Mouse (Mus musculus) heart, embryonic 14.5 days (tissue): ENCODE measurements around the gene Usp7. TPM values are rescaled to one million over a fixed set of nuclear protein-coding genes. Genes with fewer than 3 reads are reported as not detected.

ENCODE experiments used
- ATAC-seq: fragments of 200-750 bp; cut with Nextera tagmentation; 2 replicates; pipeline ENCODE4 v1.8.0; 2017; ENCODE audit warnings: low read depth, moderate TSS enrichment; ENCODE audit not compliant: insufficient number of reproducible peaks, insufficient read depth, low FRiP score
- H3K27ac ChIP-seq, 2 experiments: fragments of 200-500 bp in 1 of 2; fragments of 300-500 bp in 1 of 2; sonication (generic) in 1 of 2; replicated peaks in 1 of 2; 2 replicates each; pipeline ENCODE4 v1.5.1; 2012 to 2014; ENCODE audit warnings: low read depth in 2 of 2, low read length in 2 of 2, control low read depth in 1 of 2, mild to moderate bottlenecking in 1 of 2, mixed read lengths in 1 of 2; ENCODE audit not compliant: control insufficient read depth in 1 of 2, insufficient read depth in 1 of 2
- H3K27me3 ChIP-seq: fragments of 300-500 bp; sonication (generic); 2 replicates; pipeline ENCODE4 v1.6.1; 2014; ENCODE audit warnings: mild to moderate bottlenecking, low read length, control low read depth; ENCODE audit not compliant: control insufficient read depth, insufficient read depth
- H3K36me3 ChIP-seq: fragments of 300-500 bp; sonication (generic); 2 replicates; pipeline ENCODE4 v1.6.1; 2014; ENCODE audit warnings: mild to moderate bottlenecking, control low read depth, low read length, mixed read lengths; ENCODE audit not compliant: control insufficient read depth, insufficient read depth
- H3K4me1 ChIP-seq, 2 experiments: fragments of 200-500 bp in 1 of 2; fragments of 300-500 bp in 1 of 2; sonication (generic) in 1 of 2; 2 replicates each; pipeline ENCODE4 v1.6.1; 2012 to 2014; ENCODE audit warnings: low read length in 2 of 2, control low read depth in 1 of 2, mixed read lengths in 1 of 2; ENCODE audit not compliant: control insufficient read depth in 2 of 2, insufficient read depth in 2 of 2
- H3K4me2 ChIP-seq: fragments of 300-500 bp; sonication (generic); 2 replicates; pipeline ENCODE4 v1.6.1; 2014; ENCODE audit warnings: mild to moderate bottlenecking, low read length
- H3K4me3 ChIP-seq, 2 experiments: fragments of 200-500 bp in 1 of 2; fragments of 300-500 bp in 1 of 2; sonication (generic) in 1 of 2; 2 replicates each; pipeline ENCODE4 v1.5.1; 2012 to 2014; ENCODE audit warnings: low read length in 2 of 2, mild to moderate bottlenecking in 2 of 2, control low read depth in 1 of 2, low read depth in 1 of 2, moderate library complexity in 1 of 2; ENCODE audit not compliant: control insufficient read depth in 1 of 2, insufficient read depth in 1 of 2
- H3K9ac ChIP-seq: fragments of 300-500 bp; sonication (generic); 2 replicates; pipeline ENCODE4 v1.6.1; 2014; ENCODE audit warnings: mild to moderate bottlenecking, low read length
- H3K9me3 ChIP-seq: fragments of 300-500 bp; sonication (generic); 2 replicates; pipeline ENCODE4 v1.6.1; 2016; ENCODE audit warnings: low read length, control low read depth; ENCODE audit not compliant: control insufficient read depth
- WGBS: fragments of 180-500 bp; shearing (Covaris S2); extraction: QIAGEN DNeasy Blood & Tissue Kit; methylation state at CpG from one replicate; pipeline ENCODE4 v1.1.7; 2014; 5-methylcytosine and 5-hydroxymethylcytosine counted together
- polyA plus RNA-seq: library from polyadenylated mRNA; unstranded; fragments of >200 nt; fragmentation: Nextera tagmentation; extraction: Ambion mirVana; gene quantifications from 2 replicates; pipeline ENCODE4 v1.2.1, GENCODE M21; 2014

The Usp7 gene
- polyA plus RNA-seq, 1 experiment from 2014 or later: 28.3 TPM

GRCm38 (mm10) chr16:8810399-8811127, 18.5 kb upstream of the Usp7 start:
- Histone ChIP-seq H3K4me3 (no peak overlapping the region), H3K27ac (no peak overlapping the region), H3K36me3 (no peaks in the 10 kb centered on the region), H3K4me2 (no peak overlapping the region), H3K27me3 (no peaks in the 10 kb centered on the region), H3K9me3 (no peaks in the 10 kb centered on the region), H3K9ac (no peak overlapping the region), H3K4me1 (no peaks in the 10 kb centered on the region)
- WGBS: 87% methylated on average over 14 of the region's 14 CpGs
- ATAC-seq: peak; percentile 79

DNA sequence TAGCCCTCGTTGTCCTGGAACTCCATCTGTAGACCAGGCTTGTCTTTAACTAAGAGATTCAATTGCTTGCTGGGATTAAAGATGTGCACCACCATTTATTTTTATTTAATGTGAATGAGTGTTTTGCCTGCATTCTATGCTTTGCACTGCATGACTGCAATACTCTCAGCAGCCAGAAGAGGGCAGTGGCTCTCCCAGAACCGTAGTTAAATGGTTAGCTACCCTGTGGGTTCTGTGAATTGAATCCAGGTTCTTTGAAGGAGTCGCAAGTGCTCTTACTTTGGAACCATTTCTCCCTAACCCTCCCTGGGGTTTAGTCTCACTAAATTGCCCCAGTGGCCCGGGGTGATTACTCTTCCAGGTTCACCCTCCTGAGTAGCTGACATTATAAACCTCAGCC, 14.6 kb upstream of the Usp7 start:
- H3K4me3 ChIP-seq: no peak overlapping the region
- no peak for ATAC-seq
- no peaks in the 10 kb centered on the region for H3K4me1 ChIP-seq
- WGBS: 21% methylated on average over 4 of the region's 4 CpGs
- H3K9me3 ChIP-seq: no peaks in the 10 kb centered on the region
- no peaks in the 10 kb centered on the region for H3K27me3 ChIP-seq
- H3K4me2 ChIP-seq: no peak overlapping the region
- H3K36me3 ChIP-seq: no peaks in the 10 kb centered on the region
- H3K27ac ChIP-seq: no peak overlapping the region
- no peak overlapping the region for H3K9ac ChIP-seq

GRCm38 (mm10) chr16:8795906-8796305, 3.8 kb upstream of the Usp7 start:
- 76% methylated on average over 2 of the region's 2 CpGs for WGBS
- no peaks in the 10 kb centered on the region for H3K36me3 ChIP-seq
- H3K27ac ChIP-seq: no peak overlapping the region
- H3K9me3 ChIP-seq: peaks cover 8% of the 10 kb centered on the region
- H3K4me3 ChIP-seq: no peak overlapping the region
- H3K4me1 ChIP-seq: no peaks in the 10 kb centered on the region
- ATAC-seq: no peak
- no peak overlapping the region for H3K4me2 ChIP-seq
- no peaks in the 10 kb centered on the region for H3K27me3 ChIP-seq
- H3K9ac ChIP-seq: no peak overlapping the region

GRCm38 (mm10) chr16:8794952-8795351, 2.8 kb upstream of the Usp7 start:
- no peak overlapping the region for H3K4me2 ChIP-seq
- 6% methylated on average over 3 of the region's 3 CpGs for WGBS
- no peak overlapping the region for H3K27ac ChIP-seq
- no peaks in the 10 kb centered on the region for H3K4me1 ChIP-seq
- no peaks in the 10 kb centered on the region for H3K9me3 ChIP-seq
- no peaks in the 10 kb centered on the region for H3K36me3 ChIP-seq
- H3K9ac ChIP-seq: no peak overlapping the region
- no peak overlapping the region for H3K4me3 ChIP-seq
- no peaks in the 10 kb centered on the region for H3K27me3 ChIP-seq
- ATAC-seq: no peak

GRCm38 (mm10) chr16:8790886-8791285, 1.2 kb downstream of the Usp7 start:
- H3K4me2 ChIP-seq: no peak overlapping the region
- no peaks in the 10 kb centered on the region for H3K27me3 ChIP-seq
- no peak overlapping the region for H3K27ac ChIP-seq
- no peaks in the 10 kb centered on the region for H3K4me1 ChIP-seq
- no peaks in the 10 kb centered on the region for H3K36me3 ChIP-seq
- no peaks in the 10 kb centered on the region for H3K9me3 ChIP-seq
- no peak for ATAC-seq
- 80% methylated on average over 4 of the region's 4 CpGs for WGBS
- H3K9ac ChIP-seq: no peak overlapping the region
- H3K4me3 ChIP-seq: no peak overlapping the region

- H3K27me3 ChIP-seq: no peaks in the 10 kb centered on the region
- H3K4me3 ChIP-seq: no peak overlapping the region
- H3K4me1 ChIP-seq: no peaks in the 10 kb centered on the region; a peak in 1 of 4 replicates
- H3K9ac ChIP-seq: no peak overlapping the region
- H3K9me3 ChIP-seq: no peaks in the 10 kb centered on the region
- H3K36me3 ChIP-seq: no peaks in the 10 kb centered on the region
- H3K27ac ChIP-seq: no peak overlapping the region
- 58% methylated on average over 3 of the region's 3 CpGs for WGBS
- no peak overlapping the region for H3K4me2 ChIP-seq
- ATAC-seq: no peak
These were observed 7.4 kb downstream of the Usp7 start for GRCm38 (mm10) chr16:8784753-8785152.

- H3K36me3 ChIP-seq: no peaks in the 10 kb centered on the region
- H3K27ac ChIP-seq: no peak overlapping the region
- no peak overlapping the region for H3K9ac ChIP-seq
- 76% methylated on average over 16 of the region's 16 CpGs for WGBS
- no peaks in the 10 kb centered on the region for H3K9me3 ChIP-seq
- H3K27me3 ChIP-seq: no peaks in the 10 kb centered on the region
- no peak overlapping the region for H3K4me3 ChIP-seq
- ATAC-seq: no peak
- no peaks in the 10 kb centered on the region; a peak in 1 of 4 replicates for H3K4me1 ChIP-seq
- no peak overlapping the region for H3K4me2 ChIP-seq
These were observed 8.8 kb downstream of the Usp7 start for GRCm38 (mm10) chr16:8783198-8783913.
